ENCODE assay signal across 8 mouse cellular contexts in the genomic region with DNA sequence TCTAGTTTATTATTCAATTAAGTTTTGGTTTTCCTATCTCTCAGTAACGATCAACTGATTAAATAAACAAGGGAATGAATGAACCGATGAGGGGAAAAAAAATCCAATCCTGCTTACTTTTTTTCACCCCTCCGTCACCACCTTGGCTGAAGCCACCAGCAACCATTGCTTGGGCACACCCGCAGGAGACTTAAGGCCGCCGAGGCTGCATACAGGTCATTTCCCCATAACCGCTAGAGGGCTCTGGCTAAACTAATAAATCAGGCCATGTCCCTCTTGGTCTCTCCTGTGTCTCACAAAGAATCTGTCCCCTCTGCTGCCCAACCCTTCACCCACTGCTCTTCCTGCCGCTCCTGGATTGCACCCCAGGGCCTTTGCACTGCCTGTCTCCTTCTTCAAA.
DNase-seq lines count a peak whose midpoint lies in the region; ATAC-seq and TF ChIP-seq lines count a peak whose summit lies in the region.

No protein-coding gene starts in this region.

- WGBS in neural tube, embryonic 11.5 days: 7% methylated on average over 8 of the region's 8 CpGs
- WGBS in intestine, postnatal 0 days: 18% methylated on average over 8 of the region's 8 CpGs
- 10% methylated on average over 8 of the region's 8 CpGs for WGBS in midbrain, embryonic 10.5 days

- H3K4me1 ChIP-seq in neural tube, embryonic 11.5 days (ENCODE audit: control insufficient read depth, insufficient read depth, low read length): no peaks in the 10 kb centered on the region
- no peaks in the 10 kb centered on the region for H3K4me1 ChIP-seq in intestine, postnatal 0 days (replicated peaks; ENCODE audit: control insufficient read depth, insufficient read depth, low read length)
- peaks cover 12% of the 10 kb centered on the region for H3K4me1 ChIP-seq in midbrain, embryonic 10.5 days

- no peak overlapping the region for H3K4me3 ChIP-seq in neural tube, embryonic 11.5 days (ENCODE audit: low read depth, low read length)
- no peak overlapping the region for H3K4me3 ChIP-seq in intestine, postnatal 0 days (ENCODE audit: low read depth, low read length)
- 0 out of 2 replicates have a peak overlapping the region, but pooled peaks have one; percentile 39 for H3K4me3 ChIP-seq in midbrain, embryonic 10.5 days

- H3K4me2 ChIP-seq in neural tube, embryonic 11.5 days (ENCODE audit: low read depth): no peak overlapping the region
- H3K4me2 ChIP-seq in intestine, postnatal 0 days (replicated peaks; ENCODE audit: low read depth): peak overlapping the region; percentile 53

- ATAC-seq in neural tube, embryonic 11.5 days (ENCODE audit: insufficient read depth, low FRiP score, low TSS enrichment): no peak
- no peak for ATAC-seq in intestine, postnatal 0 days

- TF ChIP-seq CTCF in intestine, postnatal 0 days (IDR thresholded peaks at IDR 0.05; ENCODE audit: low read depth): peak; percentile 62

- H3K27ac ChIP-seq in neural tube, embryonic 11.5 days (ENCODE audit: low read depth, low read length): peak overlapping the region; percentile 61; the same call in 1 of the 2 replicates
- no peak overlapping the region for H3K27ac ChIP-seq in intestine, postnatal 0 days (ENCODE audit: low read depth, low read length)
- no peak overlapping the region; the same call in 1 of the 2 replicates for H3K27ac ChIP-seq in midbrain, embryonic 10.5 days (replicated peaks)

- peak; percentile 63 for DNase-seq in neural tube, embryonic 11.5 days (ENCODE audit: low spot score)
- no peak for DNase-seq in neural tube, embryonic 10.5 days (ENCODE audit: extremely low spot score, low spot score)
- DNase-seq in embryo, embryonic 11 days: peak; percentile 88
- DNase-seq in midbrain, embryonic 10.5 days (ENCODE audit: low spot score): peak; percentile 55
- DNase-seq in spleen, adult 12 weeks (ENCODE audit: low spot score): no peak
- DNase-seq in thymus, postnatal 4 days: no peak
- no peak for DNase-seq in gastrocnemius, adult 18-20 months (ENCODE audit: low spot score)

- no peak overlapping the region for H3K9ac ChIP-seq in neural tube, embryonic 11.5 days (ENCODE audit: low read length)
- H3K9ac ChIP-seq in intestine, postnatal 0 days (ENCODE audit: low read depth, low read length): no peak overlapping the region

- no peaks in the 10 kb centered on the region for H3K36me3 ChIP-seq in neural tube, embryonic 11.5 days (ENCODE audit: control insufficient read depth, insufficient read depth, low read length)
- no peaks in the 10 kb centered on the region for H3K36me3 ChIP-seq in intestine, postnatal 0 days (ENCODE audit: control insufficient read depth, insufficient read depth)
- no peaks in the 10 kb centered on the region for H3K36me3 ChIP-seq in midbrain, embryonic 10.5 days

- peaks cover 15% of the 10 kb centered on the region for H3K27me3 ChIP-seq in neural tube, embryonic 11.5 days (ENCODE audit: control insufficient read depth, insufficient read depth, low read length)
- peaks cover 5% of the 10 kb centered on the region; the same call in 1 of the 2 replicates for H3K27me3 ChIP-seq in intestine, postnatal 0 days (replicated peaks; ENCODE audit: control insufficient read depth, insufficient read depth, low read length)
- H3K27me3 ChIP-seq in midbrain, embryonic 10.5 days (ENCODE audit: low read depth, poor library complexity, severe bottlenecking): peaks cover 95% of the 10 kb centered on the region

- H3K9me3 ChIP-seq in neural tube, embryonic 11.5 days (ENCODE audit: control insufficient read depth, low read length): no peaks in the 10 kb centered on the region
- H3K9me3 ChIP-seq in intestine, postnatal 0 days (ENCODE audit: control insufficient read depth): no peaks in the 10 kb centered on the region
- H3K9me3 ChIP-seq in midbrain, embryonic 10.5 days (replicated peaks): no peaks in the 10 kb centered on the region

Comparison
In these comparisons a context has a peak if more than half of its experiments do, and no peak if none do; other contexts are left out.
1. DNase-seq: peak in neural tube, embryonic 11.5 days (single experiment), embryo, embryonic 11 days (single experiment) and midbrain, embryonic 10.5 days (single experiment); none in neural tube, embryonic 10.5 days (single experiment), spleen, adult 12 weeks (single experiment), thymus, postnatal 4 days (single experiment) and gastrocnemius, adult 18-20 months (single experiment).